Mouse (Mus musculus): ENCODE measurements around the gene Ldb3. TPM values are rescaled to one million over a fixed set of nuclear protein-coding genes. Genes with fewer than 3 reads are reported as not detected.

Gene Ldb3
- total RNA-seq, 2 experiments from 2014 or later = not detected

DNA sequence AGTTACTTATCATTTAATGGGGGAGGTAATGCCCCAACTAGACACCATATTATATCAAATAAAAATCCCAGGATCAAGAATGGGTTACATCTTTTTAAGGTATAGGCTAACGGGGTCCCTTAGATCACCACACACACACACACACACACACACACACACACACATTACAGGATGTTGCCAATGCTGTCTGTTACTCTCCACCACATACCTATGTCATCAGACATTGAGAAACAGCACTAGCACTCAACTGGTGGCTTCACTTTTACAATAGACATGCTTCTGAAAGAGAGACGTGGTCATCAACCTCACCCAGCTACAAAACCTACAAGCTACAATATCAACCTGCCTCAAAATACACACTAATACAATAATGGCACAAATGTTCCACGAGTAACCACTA lies 94.8 kb downstream of the Ldb3 start:
- ATAC-seq (replicated peaks; ENCODE audit: low FRiP score, low TSS enrichment, poor library complexity, severe bottlenecking) = no peak

DNA sequence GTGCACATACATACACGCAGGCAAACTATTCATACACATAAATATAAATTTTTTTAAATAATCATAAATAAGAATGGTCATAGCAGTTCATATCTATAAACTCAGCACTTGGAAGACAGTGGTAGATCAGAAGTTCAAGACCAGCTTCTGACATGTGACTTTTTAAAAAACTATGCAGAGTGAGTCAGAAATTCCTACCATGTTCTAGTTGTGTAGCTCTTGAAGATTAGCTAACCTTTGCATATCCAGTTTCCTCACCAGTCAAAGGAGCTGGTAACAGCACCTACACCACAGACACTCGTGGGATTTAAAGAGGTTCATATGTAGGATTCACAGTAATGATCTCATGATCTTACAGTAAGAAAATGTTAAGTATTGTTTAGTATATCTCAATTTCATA lies 95.8 kb downstream of the Ldb3 start:
- no peak for ATAC-seq (replicated peaks; ENCODE audit: low FRiP score, low TSS enrichment, poor library complexity, severe bottlenecking)

DNA sequence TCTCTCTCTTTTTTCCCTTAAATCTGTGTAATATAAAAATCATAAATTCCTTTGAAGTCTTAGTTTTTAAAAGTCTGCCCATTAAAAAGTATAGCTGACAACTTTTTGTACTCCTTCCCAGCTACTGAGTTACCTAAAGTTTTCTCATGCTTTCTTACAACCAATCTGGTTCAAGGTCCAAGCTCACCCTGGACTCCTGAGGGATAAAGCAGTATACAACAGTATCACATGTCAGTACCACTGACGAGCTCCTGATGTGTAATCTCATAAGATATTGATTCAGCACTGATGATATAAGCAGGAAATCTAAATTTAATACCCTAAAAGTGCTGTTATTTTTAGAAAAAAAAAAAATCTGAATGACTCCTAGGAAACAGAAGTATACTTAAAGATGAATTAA lies 97.5 kb downstream of the Ldb3 start:
- no peak for ATAC-seq (replicated peaks; ENCODE audit: low FRiP score, low TSS enrichment, poor library complexity, severe bottlenecking)

DNA sequence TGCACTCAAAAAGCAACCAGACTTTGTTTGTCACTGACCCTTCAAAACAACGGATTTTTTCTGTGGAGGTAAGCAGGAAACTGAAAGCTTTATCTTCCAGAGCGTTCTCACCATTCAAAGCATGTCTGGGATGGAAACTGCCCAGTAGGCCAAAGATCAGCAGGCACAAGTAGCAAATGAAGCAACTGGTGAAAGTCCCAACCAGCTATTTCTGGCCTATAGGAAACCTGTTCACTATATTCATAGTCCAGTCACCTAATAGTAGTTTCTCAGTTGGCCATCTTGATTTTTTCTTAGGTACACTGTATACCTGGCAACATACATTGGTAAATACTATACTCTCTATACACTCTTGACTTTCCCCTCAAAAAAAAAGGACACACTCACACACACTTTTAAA lies 98.6 kb downstream of the Ldb3 start:
- ATAC-seq (replicated peaks; ENCODE audit: low FRiP score, low TSS enrichment, poor library complexity, severe bottlenecking) = no peak

DNA sequence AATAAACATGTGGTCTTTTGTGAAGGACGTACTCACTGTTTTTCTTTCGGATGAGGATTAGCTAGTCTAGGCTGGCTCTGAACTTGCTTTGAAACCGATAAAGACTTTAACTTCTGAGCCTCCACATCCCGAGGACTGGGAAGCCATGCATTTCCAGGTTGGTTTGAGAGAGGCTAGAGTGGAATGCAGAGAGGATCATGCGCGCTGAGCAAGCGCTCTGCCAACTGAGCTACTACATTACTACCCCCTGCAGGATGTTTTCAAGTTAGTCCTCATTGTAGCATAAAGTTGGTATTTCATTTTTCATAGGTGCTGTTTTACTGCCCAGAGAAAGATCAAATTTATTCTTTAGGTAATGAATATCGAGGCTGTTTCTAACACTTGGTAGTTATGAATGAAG lies 102.3 kb downstream of the Ldb3 start:
- ATAC-seq (replicated peaks; ENCODE audit: low FRiP score, low TSS enrichment, poor library complexity, severe bottlenecking) = no peak

DNA sequence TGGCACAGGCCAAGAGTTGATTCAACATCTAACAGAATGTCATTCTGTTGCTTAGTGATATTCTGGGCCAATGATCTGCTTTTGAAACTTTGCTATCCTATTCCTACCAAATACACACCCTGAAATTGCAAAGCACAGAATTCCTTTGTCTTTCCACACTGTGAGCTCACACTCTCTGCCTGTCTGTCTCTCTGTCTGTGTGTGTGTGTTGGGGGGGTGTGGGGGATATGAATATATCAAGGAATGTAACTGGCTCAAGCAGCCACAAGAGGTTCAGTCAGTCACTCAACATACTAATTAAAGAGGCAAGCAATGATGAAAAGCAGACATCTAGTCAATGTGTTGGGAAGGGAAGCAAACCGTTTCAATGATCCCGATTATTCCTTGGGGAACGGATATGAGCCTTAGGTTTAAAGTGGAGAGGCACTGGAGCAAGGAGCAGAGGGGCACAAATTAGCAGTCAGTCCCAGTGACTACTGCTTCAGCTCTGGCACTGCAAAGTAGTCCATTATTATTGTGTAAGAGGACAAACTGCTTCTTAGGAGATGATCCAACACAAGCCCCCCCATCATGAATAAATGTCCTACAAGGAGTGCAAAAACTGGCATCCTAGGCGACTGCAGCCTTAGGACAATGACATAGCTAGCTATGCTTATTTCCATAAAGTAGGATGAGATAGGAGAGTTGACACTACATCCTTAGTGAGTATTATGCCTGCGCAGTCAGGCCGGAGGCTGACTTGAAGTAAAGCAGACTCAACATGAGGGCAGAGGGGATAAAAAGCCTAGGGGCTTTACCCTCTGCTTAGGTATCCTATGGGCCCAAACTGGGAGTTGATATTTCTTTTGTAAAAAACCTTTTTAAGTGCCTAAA lies 104.8 kb downstream of the Ldb3 start:
- ATAC-seq (replicated peaks; ENCODE audit: low FRiP score, low TSS enrichment, poor library complexity, severe bottlenecking) = no peak

Other genes starting within 250 kb of the Ldb3 start
- gene Fam25c, start 233.2 kb downstream of the Ldb3 start, total RNA-seq (2014; fragmentation: Nextera tagmentation) = not detected in 2 replicates
- not detected in 2 replicates for gene Fam25c, start 233.2 kb downstream of the Ldb3 start, total RNA-seq (2017)
- not detected in 2 replicates for gene Sncg, start 213.9 kb downstream of the Ldb3 start, total RNA-seq (2014; fragmentation: Nextera tagmentation)
- gene Sncg, start 213.9 kb downstream of the Ldb3 start, total RNA-seq (2017) = not detected in 2 replicates
- not detected in 2 replicates for gene Mmrn2, start 213.2 kb downstream of the Ldb3 start, total RNA-seq (2014; fragmentation: Nextera tagmentation)
- gene Mmrn2, start 213.2 kb downstream of the Ldb3 start, total RNA-seq (2017) = not detected in 2 replicates
- 0.49 TPM in 1 of 2 replicates, not detected in the other for gene Bmpr1a, start 85.3 kb downstream of the Ldb3 start, total RNA-seq (2014; fragmentation: Nextera tagmentation)
- gene Bmpr1a, start 85.3 kb downstream of the Ldb3 start, total RNA-seq (2017) = not detected in 2 replicates
- gene 9230112D13Rik, start 65.9 kb downstream of the Ldb3 start, total RNA-seq (2014; fragmentation: Nextera tagmentation) = not detected in 2 replicates
- gene 9230112D13Rik, start 65.9 kb downstream of the Ldb3 start, total RNA-seq (2017) = not detected in 2 replicates
- gene Opn4, start 11.5 kb upstream of the Ldb3 start, total RNA-seq (2014; fragmentation: Nextera tagmentation) = not detected in 2 replicates
- not detected in 2 replicates for gene Opn4, start 11.5 kb upstream of the Ldb3 start, total RNA-seq (2017)
- 102 and 161 TPM in 2 replicates for gene Wapl, start 85.2 kb upstream of the Ldb3 start, total RNA-seq (2014; fragmentation: Nextera tagmentation)
- gene Wapl, start 85.2 kb upstream of the Ldb3 start, total RNA-seq (2017) = 201 and 208 TPM in 2 replicates
- not detected in 2 replicates for gene Grid1, start 231.4 kb upstream of the Ldb3 start, total RNA-seq (2014; fragmentation: Nextera tagmentation)
- gene Grid1, start 231.4 kb upstream of the Ldb3 start, total RNA-seq (2017) = not detected in 2 replicates

All from megakaryocyte-erythroid progenitor cell, adult 5-6 weeks (primary cell).